In genomic region chr4:97676579-97676937, GRCm38 (mm10) we compare ENCODE assay signal across 18 mouse cellular contexts.
DNase-seq lines count a peak whose midpoint lies in the region; ATAC-seq lines count a peak whose summit lies in the region.
"Had no signal": no experiment of that assay in that cellular context is flagged by ENCODE, and none has a peak within 500 bp of the region (broad histone marks: within the 10 kb centered on the region; RNA-seq: fewer than 3 reads in every experiment).

No protein-coding gene starts in this region.

- WGBS in heart, embryonic 13.5 days = 49% methylated on average over 2 of the region's 2 CpGs
- 26% methylated on average over 2 of the region's 2 CpGs for WGBS in forebrain, embryonic 11.5 days
- 16% methylated on average over 2 of the region's 2 CpGs for WGBS in hindbrain, embryonic 16.5 days

- no peak for ATAC-seq in heart, embryonic 13.5 days (ENCODE audit: extremely low read depth, insufficient number of reproducible peaks, low FRiP score, low TSS enrichment)
- peak; percentile 47 for ATAC-seq in forebrain, embryonic 11.5 days (replicated peaks; ENCODE audit: low FRiP score)
- ATAC-seq in hindbrain, embryonic 16.5 days = peak; percentile 76

- H3K4me3 ChIP-seq in heart, embryonic 13.5 days = no peak overlapping the region
- no peak overlapping the region for H3K4me3 ChIP-seq in forebrain, embryonic 11.5 days (ENCODE audit: low read depth, low read length)
- H3K4me3 ChIP-seq in hindbrain, embryonic 16.5 days (ENCODE audit: low read length) = no peak overlapping the region
- H3K4me3 ChIP-seq: limb, embryonic 15.5 days; myocyte had no signal

- DNase-seq in heart, adult 18-20 months = no peak
- DNase-seq in Muller cell, postnatal 12 days (ENCODE audit: inconsistent ontology term) = peak; percentile 70
- DNase-seq in forebrain, embryonic 11.5 days (ENCODE audit: low spot score) = no peak
- no peak for DNase-seq in lung, postnatal 36 days
- no peak for DNase-seq in adrenal gland, postnatal 14 days
- no peak for DNase-seq in gastrocnemius, postnatal 4 days (ENCODE audit: low spot score in 2 of 2)
- DNase-seq: adrenal gland, postnatal 36 days; B cell, adult 2 months; cerebellum, adult 18-20 months; gastrocnemius, postnatal 14 days; kidney, adult 8-10 months; lung, adult 2 months; thymus, adult 18-20 months had no signal

- H3K4me1 ChIP-seq in heart, embryonic 13.5 days = peaks cover 12% of the 10 kb centered on the region
- no peaks in the 10 kb centered on the region; the same call in 1 of the 2 replicates for H3K4me1 ChIP-seq in forebrain, embryonic 11.5 days (replicated peaks; ENCODE audit: control insufficient read depth, insufficient read depth, low read length)
- peaks cover 18% of the 10 kb centered on the region for H3K4me1 ChIP-seq in hindbrain, embryonic 16.5 days (ENCODE audit: control insufficient read depth, insufficient read depth, low read depth, low read length)

- H3K27ac ChIP-seq in heart, embryonic 13.5 days (replicated peaks) = no peak overlapping the region
- H3K27ac ChIP-seq in forebrain, embryonic 11.5 days (ENCODE audit: low read depth, low read length) = no peak overlapping the region
- H3K27ac ChIP-seq in hindbrain, embryonic 16.5 days (ENCODE audit: low read depth, low read length) = peak overlapping the region; percentile 57; the same call in 1 of the 2 replicates
- H3K27ac ChIP-seq: limb, embryonic 15.5 days had no signal

- no peaks in the 10 kb centered on the region for H3K27me3 ChIP-seq in heart, embryonic 13.5 days (replicated peaks)
- H3K27me3 ChIP-seq in forebrain, embryonic 11.5 days (ENCODE audit: control insufficient read depth, insufficient read depth, low read length) = no peaks in the 10 kb centered on the region
- H3K27me3 ChIP-seq in hindbrain, embryonic 16.5 days (replicated peaks; ENCODE audit: control insufficient read depth, insufficient read depth, low read length) = no peaks in the 10 kb centered on the region
- H3K27me3 ChIP-seq: hindbrain, embryonic 15.5 days had no signal

- H3K9ac ChIP-seq in heart, embryonic 13.5 days = peak overlapping the region; percentile 28; the same call in 1 of the 2 replicates
- no peak overlapping the region for H3K9ac ChIP-seq in forebrain, embryonic 11.5 days (ENCODE audit: low read length)
- no peak overlapping the region for H3K9ac ChIP-seq in hindbrain, embryonic 16.5 days (ENCODE audit: low read depth, low read length)
- H3K9ac ChIP-seq: limb, embryonic 15.5 days had no signal

- no peaks in the 10 kb centered on the region for H3K9me3 ChIP-seq in heart, embryonic 13.5 days
- H3K9me3 ChIP-seq in forebrain, embryonic 11.5 days (ENCODE audit: control insufficient read depth, low read length) = no peaks in the 10 kb centered on the region
- H3K9me3 ChIP-seq in hindbrain, embryonic 16.5 days (ENCODE audit: control insufficient read depth, low read length) = no peaks in the 10 kb centered on the region
- H3K9me3 ChIP-seq: hindbrain, embryonic 15.5 days; limb, embryonic 15.5 days had no signal

- H3K36me3 ChIP-seq in heart, embryonic 13.5 days = no peaks in the 10 kb centered on the region
- no peaks in the 10 kb centered on the region for H3K36me3 ChIP-seq in forebrain, embryonic 11.5 days (ENCODE audit: control insufficient read depth, insufficient read depth, low read length)
- H3K36me3 ChIP-seq in hindbrain, embryonic 16.5 days (ENCODE audit: control insufficient read depth, insufficient read depth, low read length) = no peaks in the 10 kb centered on the region
- H3K36me3 ChIP-seq: hindbrain, embryonic 15.5 days; limb, embryonic 15.5 days had no signal

- no peak overlapping the region for H3K4me2 ChIP-seq in heart, embryonic 13.5 days
- no peak overlapping the region for H3K4me2 ChIP-seq in forebrain, embryonic 11.5 days (ENCODE audit: low read depth, low read length, severe bottlenecking)
- H3K4me2 ChIP-seq in hindbrain, embryonic 16.5 days (ENCODE audit: low read length) = no peak overlapping the region
- H3K4me2 ChIP-seq: limb, embryonic 15.5 days had no signal
